Mouse (Mus musculus): ENCODE results near the gene Maea. TPM values are rescaled to one million over a fixed set of nuclear protein-coding genes. Genes with fewer than 3 reads are reported as not detected.

Maea gene
- polyA plus RNA-seq, 1 experiment from 2014 or later, result 140 TPM

DNA sequence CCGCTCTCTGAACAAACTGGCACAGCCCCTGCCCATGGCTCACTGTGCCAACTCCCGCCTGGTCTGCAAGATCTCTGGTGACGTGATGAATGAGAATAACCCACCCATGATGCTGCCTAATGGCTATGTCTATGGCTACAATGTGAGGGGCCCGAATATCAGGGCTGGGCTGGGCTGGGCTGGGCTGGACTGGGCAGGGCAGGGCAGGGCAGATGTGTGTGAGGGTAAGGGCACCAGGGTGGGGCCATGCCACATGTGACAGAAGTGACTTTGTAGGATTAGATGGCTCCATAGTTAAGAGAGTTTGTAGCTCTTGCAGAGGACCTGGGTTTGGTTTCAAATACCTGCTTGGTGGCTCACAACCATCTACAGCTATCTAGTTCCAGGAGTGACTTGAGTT, 36.4 kb downstream of the Maea start:
- no peaks in the 10 kb centered on the region for H3K4me1 ChIP-seq
- H3K36me3 ChIP-seq, result peaks cover 79% of the 10 kb centered on the region
- no peak overlapping the region for H3K4me3 ChIP-seq
- no peaks in the 10 kb centered on the region for H3K27me3 ChIP-seq (ENCODE audit: insufficient read depth, poor library complexity, severe bottlenecking)
- no peak for DNase-seq (ENCODE audit: low spot score)
- no peaks in the 10 kb centered on the region for H3K9me3 ChIP-seq
- WGBS, result 97% methylated on average over 4 of the region's 4 CpGs
- H3K27ac ChIP-seq, result no peak overlapping the region

DNA sequence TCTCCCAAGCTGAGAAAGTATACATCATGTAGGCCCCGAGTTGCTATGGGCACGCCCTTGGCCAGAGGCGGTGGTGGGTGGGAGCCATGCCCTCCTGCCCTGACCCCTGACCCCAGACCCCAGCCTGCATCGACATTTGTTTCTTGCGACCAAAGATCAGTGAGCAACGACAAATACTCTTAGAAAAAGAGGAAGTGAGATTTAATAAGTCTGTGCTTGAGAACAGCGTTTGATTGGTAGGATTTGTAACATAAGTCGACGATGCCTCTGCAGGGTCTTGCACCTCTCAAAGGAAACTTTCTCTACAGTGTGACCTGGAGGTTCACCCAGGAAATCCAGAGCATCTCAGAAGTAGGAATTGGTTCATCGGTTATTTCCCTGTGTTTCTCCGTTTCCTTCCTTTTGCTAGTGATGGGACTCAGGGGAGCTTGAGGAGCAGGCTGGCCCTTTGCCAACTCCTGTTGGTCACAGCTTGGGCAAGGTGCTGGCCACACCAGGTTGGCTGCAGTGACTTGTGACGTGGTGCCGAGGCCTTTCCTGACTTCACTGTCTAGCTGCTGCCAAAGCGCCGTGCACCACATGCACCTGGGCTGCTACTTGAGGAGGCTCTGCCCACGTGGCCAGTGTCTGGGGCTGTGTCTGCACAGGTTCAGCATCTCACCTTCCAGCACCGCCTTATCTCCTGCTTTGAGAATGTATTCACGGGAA, 37.2 kb downstream of the Maea start:
- DNase-seq (ENCODE audit: low spot score), result no peak
- WGBS, result 90% methylated on average over 18 of the region's 18 CpGs
- Histone ChIP-seq H3K27ac (no peak overlapping the region), H3K4me3 (no peak overlapping the region), H3K9me3 (no peaks in the 10 kb centered on the region), H3K4me1 (peaks cover 6% of the 10 kb centered on the region), H3K27me3 (ENCODE audit: insufficient read depth, poor library complexity, severe bottlenecking) (no peaks in the 10 kb centered on the region), H3K36me3 (peaks cover 71% of the 10 kb centered on the region)

- Histone ChIP-seq H3K4me1 (peaks cover 16% of the 10 kb centered on the region), H3K4me3 (peak overlapping the region; percentile 73), H3K9me3 (no peaks in the 10 kb centered on the region), H3K27me3 (ENCODE audit: insufficient read depth, poor library complexity, severe bottlenecking) (no peaks in the 10 kb centered on the region), H3K36me3 (peaks cover 34% of the 10 kb centered on the region), H3K27ac (peak overlapping the region; percentile 91; the same call in 1 of the 2 replicates)
- 57% methylated on average over 6 of the region's 6 CpGs for WGBS
- DNase-seq (ENCODE audit: low spot score), result no peak
These were observed 41.9 kb downstream of the Maea start for GRCm38 (mm10) chr5:33377176-33377575.

- no peak for DNase-seq (ENCODE audit: low spot score)
- H3K9me3 ChIP-seq, result no peaks in the 10 kb centered on the region
- under 1% methylated on average over 21 of the region's 21 CpGs for WGBS
- H3K27ac ChIP-seq, result peak overlapping the region; percentile 91
- H3K4me1 ChIP-seq, result peaks cover 16% of the 10 kb centered on the region
- H3K4me3 ChIP-seq, result peak overlapping the region; percentile 73
- peaks cover 27% of the 10 kb centered on the region for H3K36me3 ChIP-seq
- H3K27me3 ChIP-seq (ENCODE audit: insufficient read depth, poor library complexity, severe bottlenecking), result no peaks in the 10 kb centered on the region
These were observed 42.5 kb downstream of the Maea start for GRCm38 (mm10) chr5:33377801-33378301.

GRCm38 (mm10) chr5:33378302-33378854, 43.1 kb downstream of the Maea start, which contains the start of gene Uvssa:
TSS of gene Uvssa (plus strand) at chr5:33378549.
- DNase-seq (ENCODE audit: low spot score), result peak; percentile 100
- under 1% methylated on average over 46 of the region's 46 CpGs for WGBS
- Histone ChIP-seq H3K36me3 (peaks cover 22% of the 10 kb centered on the region), H3K4me1 (peaks cover 16% of the 10 kb centered on the region), H3K27me3 (ENCODE audit: insufficient read depth, poor library complexity, severe bottlenecking) (no peaks in the 10 kb centered on the region), H3K4me3 (peak within 1 kb of the TSS; percentile 73), H3K27ac (peak within 1 kb of the TSS; percentile 91), H3K9me3 (no peaks in the 10 kb centered on the region)

DNA sequence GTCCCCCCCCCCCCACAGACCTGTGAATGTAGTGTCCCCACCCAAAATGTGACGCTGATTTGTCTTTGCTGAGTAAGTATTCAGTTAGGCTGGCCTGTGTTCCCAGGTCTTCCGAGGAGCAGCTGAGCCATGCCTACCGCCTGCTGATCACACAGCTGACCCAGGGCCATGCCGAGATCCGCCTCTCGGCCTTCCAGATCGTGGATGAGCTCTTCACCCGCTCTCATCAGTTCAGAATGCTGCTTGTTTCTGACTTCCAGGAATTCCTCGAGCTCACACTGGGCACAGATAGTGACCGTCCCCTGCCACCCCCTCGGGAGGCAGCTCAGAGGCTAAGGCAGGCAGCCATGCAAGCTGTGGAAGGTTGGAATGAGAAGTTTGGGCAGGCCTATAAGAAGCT, 52.2 kb downstream of the Maea start:
- Histone ChIP-seq H3K4me1 (0 out of 2 replicates have a peak, but pooled peaks cover 4% of the 10 kb centered on the region), H3K27me3 (ENCODE audit: insufficient read depth, poor library complexity, severe bottlenecking) (no peaks in the 10 kb centered on the region), H3K27ac (no peak overlapping the region), H3K9me3 (no peaks in the 10 kb centered on the region), H3K4me3 (no peak overlapping the region), H3K36me3 (peaks cover 5% of the 10 kb centered on the region; the same call in 1 of the 2 replicates)
- DNase-seq (ENCODE audit: low spot score), result no peak
- 69% methylated on average over 11 of the region's 11 CpGs for WGBS

DNA sequence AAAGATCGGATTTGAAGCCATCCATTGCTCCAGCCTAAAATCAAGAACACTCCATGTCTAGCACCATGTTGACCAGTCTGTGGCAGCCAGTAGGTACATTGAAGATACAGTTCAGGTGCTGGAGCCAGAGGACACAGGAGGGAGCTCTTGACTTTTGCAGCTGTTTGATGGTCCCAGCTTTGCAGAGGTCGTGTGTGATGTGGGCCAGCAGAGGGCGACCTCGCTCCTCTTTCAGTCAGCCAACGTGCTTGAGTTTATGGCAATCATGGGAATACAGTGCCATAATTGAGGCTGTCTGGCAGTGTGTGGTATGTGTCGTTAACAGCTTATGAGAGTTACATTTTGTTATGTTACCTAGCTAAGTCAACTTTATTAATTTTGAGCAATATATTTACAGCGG, 58.5 kb downstream of the Maea start:
- Histone ChIP-seq H3K27ac (no peak overlapping the region), H3K27me3 (ENCODE audit: insufficient read depth, poor library complexity, severe bottlenecking) (no peaks in the 10 kb centered on the region; the same call in 1 of the 2 replicates), H3K4me1 (no peaks in the 10 kb centered on the region), H3K9me3 (no peaks in the 10 kb centered on the region), H3K36me3 (peaks cover 5% of the 10 kb centered on the region; the same call in 1 of the 2 replicates), H3K4me3 (no peak overlapping the region)
- WGBS, result 17% methylated on average over 7 of the region's 7 CpGs
- peak; percentile 89 for DNase-seq (ENCODE audit: low spot score)

DNA sequence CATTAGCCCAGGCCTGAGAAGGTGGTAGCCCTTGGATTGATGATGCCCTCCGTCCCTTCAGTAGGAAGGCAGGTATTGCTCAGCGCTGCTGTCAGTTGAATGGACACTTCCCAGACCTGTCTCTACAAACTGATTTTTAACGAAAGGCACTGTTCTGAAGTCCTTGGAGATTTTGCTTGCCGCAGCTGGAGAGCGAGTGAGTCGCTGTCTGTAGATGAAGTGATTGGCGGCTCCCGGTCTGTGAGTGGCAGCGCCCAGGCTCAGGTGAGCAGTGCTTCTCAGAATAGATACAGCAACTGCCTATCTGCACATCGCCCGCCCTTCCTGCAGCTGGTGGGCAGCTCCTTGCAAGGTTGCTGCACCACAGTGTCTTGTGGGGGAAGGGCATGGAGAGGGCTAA, 60.4 kb downstream of the Maea start:
- H3K36me3 ChIP-seq, result no peaks in the 10 kb centered on the region; the same call in 1 of the 2 replicates
- no peaks in the 10 kb centered on the region; the same call in 1 of the 2 replicates for H3K27me3 ChIP-seq (ENCODE audit: insufficient read depth, poor library complexity, severe bottlenecking)
- 82% methylated on average over 11 of the region's 11 CpGs for WGBS
- H3K4me3 ChIP-seq, result no peak overlapping the region
- H3K4me1 ChIP-seq, result no peaks in the 10 kb centered on the region
- no peaks in the 10 kb centered on the region for H3K9me3 ChIP-seq
- no peak overlapping the region for H3K27ac ChIP-seq
- DNase-seq (ENCODE audit: low spot score), result no peak

GRCm38 (mm10) chr5:33396828-33397227, 61.5 kb downstream of the Maea start:
- Histone ChIP-seq H3K9me3 (no peaks in the 10 kb centered on the region), H3K27me3 (ENCODE audit: insufficient read depth, poor library complexity, severe bottlenecking) (no peaks in the 10 kb centered on the region; the same call in 1 of the 2 replicates), H3K27ac (no peak overlapping the region), H3K4me1 (0 out of 2 replicates have a peak, but pooled peaks cover 4% of the 10 kb centered on the region), H3K4me3 (no peak overlapping the region), H3K36me3 (no peaks in the 10 kb centered on the region; the same call in 1 of the 2 replicates)
- 80% methylated on average over 7 of the region's 7 CpGs for whole genome bisulfite sequencing
- DNase-seq (ENCODE audit: low spot score), result no peak

- Histone ChIP-seq H3K27ac (no peak overlapping the region), H3K4me1 (0 out of 2 replicates have a peak, but pooled peaks cover 4% of the 10 kb centered on the region), H3K4me3 (no peak overlapping the region), H3K36me3 (no peaks in the 10 kb centered on the region), H3K9me3 (no peaks in the 10 kb centered on the region), H3K27me3 (ENCODE audit: insufficient read depth, poor library complexity, severe bottlenecking) (no peaks in the 10 kb centered on the region; the same call in 1 of the 2 replicates)
- no peak for DNase-seq (ENCODE audit: low spot score)
- 54% methylated on average over 12 of the region's 12 CpGs for WGBS
These were observed 65.5 kb downstream of the Maea start for GRCm38 (mm10) chr5:33400819-33401218.

DNA sequence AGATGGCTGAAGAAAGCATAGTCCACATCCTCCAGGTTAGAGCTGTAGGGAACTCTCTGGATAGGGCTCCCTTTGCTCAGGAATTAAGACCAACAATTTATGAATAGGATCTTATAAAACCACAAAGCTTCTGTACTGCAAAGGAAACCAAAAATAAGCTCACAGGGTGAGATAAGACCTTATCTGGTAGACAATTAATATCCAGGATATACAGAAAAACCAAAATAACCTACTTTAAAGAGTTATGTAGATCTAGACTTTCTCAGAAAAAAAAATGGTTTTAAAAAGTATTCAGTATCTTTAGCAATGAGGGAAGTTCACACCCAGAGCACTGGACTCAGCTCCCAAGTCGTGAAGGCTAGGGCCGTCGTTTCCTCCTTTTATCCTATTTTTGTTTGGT, 85.0 kb downstream of the Maea start:
- Histone ChIP-seq H3K9me3 (no peaks in the 10 kb centered on the region), H3K27me3 (ENCODE audit: insufficient read depth, poor library complexity, severe bottlenecking) (peaks cover 10% of the 10 kb centered on the region), H3K27ac (no peak overlapping the region), H3K4me1 (no peaks in the 10 kb centered on the region), H3K4me3 (no peak overlapping the region), H3K36me3 (peaks cover 2% of the 10 kb centered on the region; the same call in 1 of the 2 replicates)
- 69% methylated on average over 3 of the region's 3 CpGs for WGBS
- no peak for DNase-seq (ENCODE audit: low spot score)

Data from heart, embryonic 10.5 days (tissue).